Mouse (Mus musculus) neutrophil, adult 5-6 weeks (primary cell): ENCODE measurements around the gene Wfdc13. TPM values are rescaled to one million over a fixed set of nuclear protein-coding genes. Genes with fewer than 3 reads are reported as not detected.

Source experiments
- ATAC-seq: fragments of 151-379, 151-347 bp; 2 replicates; pipeline ENCODE4 v1.8.0; 2017; ENCODE audit warnings: mild to moderate bottlenecking, moderate TSS enrichment; ENCODE audit not compliant: insufficient number of reproducible peaks, poor library complexity, low FRiP score, severe bottlenecking; ENCODE audit errors: extremely low read depth
- total RNA-seq: library from RNA; stranded (forward); fragments of 200-1000 nt; gene quantifications from 2 replicates; pipeline ENCODE4 v1.2.3, GENCODE M21; 2017

The Wfdc13 gene
- total RNA-seq = not detected in 2 replicates

GRCm38 (mm10) chr2:164684807-164685206, at the start of gene Wfdc13:
TSS of gene Wfdc13 (plus strand) at chr2:164685107.
- ATAC-seq = no peak

GRCm38 (mm10) chr2:164635266-164635665, 49.6 kb upstream of the Wfdc13 start:
- no peak for ATAC-seq

GRCm38 (mm10) chr2:164638696-164639095, 46.2 kb upstream of the Wfdc13 start, which contains the start of gene Wfdc16:
TSS of gene Wfdc16 (minus strand) at chr2:164638796.
- no peak for ATAC-seq

DNA sequence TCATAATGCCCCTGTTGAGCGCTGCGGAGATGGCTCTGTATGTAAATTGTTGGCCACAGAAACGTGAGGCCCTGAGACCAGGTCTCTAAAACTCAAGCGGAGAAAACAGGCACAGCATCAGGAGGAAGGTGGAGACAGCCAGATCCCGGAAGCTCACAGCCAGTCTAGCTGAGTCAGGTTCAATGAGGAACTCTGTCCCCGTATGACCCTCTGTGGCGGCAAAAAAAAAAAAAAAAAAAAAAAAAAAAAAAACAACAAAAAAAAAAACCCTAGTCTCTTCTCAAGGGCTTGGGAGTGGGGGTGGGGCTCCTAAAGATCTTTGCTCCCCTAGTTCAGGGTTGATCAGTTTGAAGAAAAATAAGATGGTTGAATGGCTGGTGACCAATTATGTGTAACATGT, 43.8 kb upstream of the Wfdc13 start:
- peak; percentile 99 for ATAC-seq

DNA sequence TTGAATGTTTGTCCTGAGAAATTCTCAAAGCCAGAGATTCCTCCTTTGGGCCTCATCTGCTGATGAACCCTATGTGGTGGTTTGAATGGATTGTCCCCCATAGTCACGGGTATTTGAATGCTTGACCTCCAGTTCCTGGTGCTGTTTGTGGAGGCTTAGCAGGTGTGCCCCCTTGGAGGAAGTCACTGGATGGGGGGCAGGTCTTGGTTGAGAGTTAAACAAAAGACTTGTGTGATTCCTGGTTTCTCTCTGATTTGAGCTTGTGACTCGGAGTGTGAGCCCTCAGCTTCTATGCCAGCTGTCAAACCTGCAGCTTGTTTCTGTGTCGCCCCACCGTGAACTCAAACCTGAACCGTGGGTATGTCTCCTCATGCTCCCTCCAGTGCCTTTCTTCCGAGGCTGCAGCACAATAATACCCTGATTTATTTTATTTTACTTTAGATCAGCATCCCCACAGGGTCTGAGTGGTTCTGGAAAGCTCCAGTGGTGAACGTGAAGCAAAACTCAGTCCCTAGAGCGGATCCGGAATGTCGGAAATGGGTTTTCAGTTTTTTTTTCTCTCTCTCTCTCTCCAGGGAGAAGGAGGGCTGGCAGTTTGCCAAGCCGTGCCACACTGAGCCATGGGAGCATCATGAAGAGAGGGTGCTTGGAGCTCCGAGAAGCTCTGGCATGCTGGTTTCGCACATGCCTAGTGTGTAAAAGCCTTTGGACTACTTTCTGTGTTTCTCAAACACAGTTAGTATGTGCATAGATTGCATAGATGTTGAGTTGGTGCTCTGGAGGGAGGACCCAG, 42.8 kb upstream of the Wfdc13 start:
- ATAC-seq = no peak

GRCm38 (mm10) chr2:164655858-164656257, 29.0 kb upstream of the Wfdc13 start, which contains the start of gene Wfdc10:
TSS of gene Wfdc10 (plus strand) at chr2:164656046.
- ATAC-seq = peak; percentile 92

DNA sequence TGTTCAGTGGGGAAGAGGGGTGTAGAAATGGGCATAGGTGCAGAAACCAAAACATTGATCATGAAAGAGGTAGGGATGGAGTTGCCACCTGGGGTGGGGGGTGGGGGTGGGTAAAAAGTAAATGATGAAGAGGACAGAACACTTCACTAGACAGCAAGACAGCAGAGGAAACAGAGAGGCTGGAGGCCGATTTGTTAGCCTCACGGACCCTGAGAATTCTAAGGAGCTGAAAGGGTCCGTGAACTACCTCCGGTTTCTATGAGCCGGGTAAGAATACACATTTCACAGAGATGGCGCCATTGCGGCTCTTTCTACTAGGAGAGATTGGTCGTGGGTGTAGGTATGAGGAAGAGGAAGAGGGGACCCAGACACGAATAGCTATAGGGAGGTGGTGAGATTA, 28.4 kb upstream of the Wfdc13 start, which contains the start of gene Wfdc9:
Gene Wfdc9, minus strand, starts transcription at position 101 of the 400 bp plus-strand sequence.
- no peak for ATAC-seq

DNA sequence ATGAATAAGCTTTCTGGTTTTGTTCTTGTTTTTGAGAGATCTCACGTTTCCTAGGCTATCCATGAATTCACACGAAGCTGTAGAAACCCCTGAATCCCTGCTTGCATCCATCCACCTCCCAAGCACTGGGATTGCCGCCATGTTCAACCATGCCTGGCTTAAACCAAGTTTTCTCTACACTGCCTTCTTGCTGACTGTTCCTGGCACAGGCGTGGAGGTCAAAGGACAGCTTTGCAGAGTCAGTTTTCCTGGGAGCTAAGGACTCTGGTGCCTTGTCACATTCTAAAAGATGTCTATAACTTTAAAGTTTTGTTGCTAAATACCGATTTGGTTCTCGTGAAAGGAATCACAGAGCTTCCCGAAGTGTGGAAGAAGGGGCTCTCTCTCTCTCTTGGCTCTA, 20.1 kb upstream of the Wfdc13 start:
- no peak for ATAC-seq

GRCm38 (mm10) chr2:164670261-164670660, 14.6 kb upstream of the Wfdc13 start:
- ATAC-seq = no peak

GRCm38 (mm10) chr2:164670938-164671337, 14.0 kb upstream of the Wfdc13 start:
- ATAC-seq = no peak

DNA sequence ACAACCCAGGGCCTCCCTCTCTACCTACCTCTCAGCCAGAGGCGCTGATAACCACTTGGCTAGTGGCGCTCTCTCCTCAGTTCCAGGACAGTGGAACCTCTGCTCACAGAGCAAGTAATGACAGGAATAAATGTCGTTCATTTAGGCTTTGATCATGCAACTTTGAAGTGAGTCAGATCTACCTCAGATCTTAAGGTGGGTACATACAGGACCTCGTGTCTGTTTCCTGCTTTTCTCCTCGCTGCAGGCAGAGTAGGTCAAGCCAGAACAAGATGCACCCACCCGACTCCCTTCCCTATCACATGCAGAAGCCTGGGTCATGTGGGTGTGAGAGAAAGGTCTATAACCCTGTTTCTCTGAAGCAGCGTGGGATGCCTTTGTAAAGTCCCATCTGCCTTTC, 10.9 kb upstream of the Wfdc13 start, which contains the start of gene Wfdc11:
Gene Wfdc11, minus strand, starts transcription at position 101 of the 400 bp plus-strand sequence.
- no peak for ATAC-seq

DNA sequence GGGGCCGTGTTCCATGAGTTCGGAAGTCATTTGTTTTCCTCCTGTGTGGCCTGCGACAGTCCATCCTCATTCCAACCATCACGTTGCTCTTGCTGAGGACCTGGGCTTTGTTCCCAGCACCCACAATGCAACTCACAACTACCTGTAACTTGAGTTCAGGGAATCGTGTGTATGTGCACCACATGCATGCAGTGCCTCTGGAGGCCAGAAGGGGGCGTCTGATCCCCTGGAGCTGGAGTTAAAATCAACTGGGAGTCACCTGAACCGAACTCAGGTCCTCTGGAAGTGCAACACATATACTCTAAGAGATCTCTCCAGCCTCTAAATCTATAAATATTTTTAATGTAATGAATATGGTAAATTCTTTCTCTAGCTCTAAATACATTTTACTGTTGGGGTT, 8.8 kb upstream of the Wfdc13 start:
- ATAC-seq = no peak

GRCm38 (mm10) chr2:164676916-164677685, 7.8 kb upstream of the Wfdc13 start:
- ATAC-seq = no peak

- peak; percentile 84 for ATAC-seq
Measured at GRCm38 (mm10) chr2:164678848-164679625, 5.9 kb upstream of the Wfdc13 start.

DNA sequence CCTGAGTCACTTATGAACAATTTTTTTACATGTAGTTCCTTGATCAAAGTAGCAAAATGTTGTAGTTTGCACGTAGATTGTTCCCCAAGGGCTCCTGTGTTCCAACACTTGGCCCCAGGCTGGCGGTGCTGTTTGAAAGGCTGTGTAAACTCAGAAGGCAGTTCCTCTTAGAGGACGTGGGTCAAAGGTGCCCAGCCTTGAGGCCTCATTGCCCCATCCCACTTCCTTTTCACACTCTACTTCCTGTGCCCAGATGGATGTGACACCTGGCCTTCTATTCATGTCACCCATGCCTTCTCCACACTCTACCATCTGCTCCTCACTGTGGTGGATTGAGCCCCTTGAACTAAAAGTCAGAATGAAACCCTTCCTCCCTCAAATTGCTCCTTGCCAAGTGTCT, 5.0 kb upstream of the Wfdc13 start:
- ATAC-seq = peak; percentile 73

GRCm38 (mm10) chr2:164698201-164698600, 13.3 kb downstream of the Wfdc13 start, which contains the start of gene Spint4:
TSS of gene Spint4 (plus strand) at chr2:164698501.
- no peak for ATAC-seq

DNA sequence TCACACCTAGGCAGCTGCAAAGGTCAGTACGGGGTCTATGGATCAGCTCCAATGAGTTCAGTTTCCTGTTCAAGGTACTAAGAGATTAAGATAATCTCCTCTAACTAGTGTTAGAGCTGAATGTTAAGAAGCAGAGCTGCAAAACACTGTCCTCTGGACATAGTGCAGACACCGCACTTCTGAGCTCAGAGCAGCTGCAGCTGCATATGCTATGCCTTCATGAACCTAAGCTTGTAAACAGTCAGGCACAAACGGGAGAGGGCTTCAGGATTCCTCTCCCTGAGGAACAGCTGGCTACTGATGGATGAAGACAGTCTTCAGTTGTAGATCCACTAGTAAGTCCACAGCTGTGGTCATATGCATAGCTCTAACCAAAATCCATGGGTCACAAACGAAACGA, 16.1 kb downstream of the Wfdc13 start:
- no peak for ATAC-seq

- no peak for ATAC-seq
Measured at GRCm38 (mm10) chr2:164701761-164702160, 16.9 kb downstream of the Wfdc13 start.

GRCm38 (mm10) chr2:164704235-164704634, 19.3 kb downstream of the Wfdc13 start:
- ATAC-seq = no peak
